Mouse (Mus musculus) ES-E14 (cell line): Measurements from ENCODE around the gene Mcam. TPM values are rescaled to one million over a fixed set of nuclear protein-coding genes. Genes with fewer than 3 reads are reported as not detected.

Experiments used
- DNase-seq: peaks from one replicate; pipeline ENCODE4 v3.0.0-alpha.2; 2013; ENCODE audit warnings: low read depth, low spot score
- H3K27ac ChIP-seq: 2 replicates; pipeline ENCODE4 v1.5.1; 2012; ENCODE audit warnings: low read depth, mild to moderate bottlenecking, low read length, moderate library complexity, mixed read lengths; ENCODE audit not compliant: poor library complexity, insufficient read depth, severe bottlenecking
- H3K36me3 ChIP-seq: 2 replicates; pipeline ENCODE4 v1.6.1; 2012; ENCODE audit warnings: mild to moderate bottlenecking, low read length, moderate library complexity, mixed read lengths; ENCODE audit not compliant: control insufficient read depth, poor library complexity, insufficient read depth, severe bottlenecking
- H3K4me1 ChIP-seq, 2 experiments: fragments of 150-350 bp in 1 of 2; sonication (generic) in 1 of 2; 2 replicates each; pipeline ENCODE4 v1.6.1; 2012; ENCODE audit warnings: low read length in 2 of 2, mild to moderate bottlenecking in 1 of 2, mixed read lengths in 1 of 2; ENCODE audit not compliant: control insufficient read depth in 2 of 2, insufficient read depth in 2 of 2, poor library complexity in 1 of 2
- H3K4me3 ChIP-seq, 2 experiments: fragments of 150-350 bp in 1 of 2; sonication (generic) in 1 of 2; 2 replicates each; pipeline ENCODE4 v1.5.1; 2012; ENCODE audit warnings: low read length in 2 of 2, low read depth in 1 of 2, mild to moderate bottlenecking in 1 of 2, mixed read lengths in 1 of 2; ENCODE audit not compliant: insufficient read depth in 1 of 2, poor library complexity in 1 of 2, severe bottlenecking in 1 of 2
- H3K9ac ChIP-seq: 2 replicates; pipeline ENCODE4 v1.6.1; 2012; ENCODE audit warnings: low read depth, mild to moderate bottlenecking, low read length, mixed read lengths; ENCODE audit not compliant: poor library complexity, insufficient read depth, severe bottlenecking
- H3K9me3 ChIP-seq: fragments of 150-350 bp; sonication (generic); 2 replicates; pipeline ENCODE4 v1.6.1; 2012; ENCODE audit warnings: low read depth, mild to moderate bottlenecking, low read length; ENCODE audit not compliant: control insufficient read depth, insufficient read depth
- CHD2 ChIP-seq: IDR thresholded peaks from 2 replicates; pipeline ENCODE4 v1.6.1; 2014; ENCODE audit warnings: mild to moderate bottlenecking, low read depth, low read length, inconsistent platforms
- HCFC1 ChIP-seq: IDR thresholded peaks from 2 replicates; pipeline ENCODE4 v1.6.1; 2012; ENCODE audit warnings: low read length, inconsistent platforms, borderline replicate concordance; ENCODE audit not compliant: insufficient read depth
- MAFK ChIP-seq: IDR thresholded peaks from 2 replicates; pipeline ENCODE4 v1.6.1; 2014; ENCODE audit warnings: mild to moderate bottlenecking, low read depth, low read length, inconsistent platforms; ENCODE audit not compliant: insufficient read depth
- ZC3H11A ChIP-seq: IDR thresholded peaks from 2 replicates; pipeline ENCODE4 v1.6.1; 2012; ENCODE audit warnings: low read depth, mild to moderate bottlenecking, inconsistent platforms, low read length, borderline replicate concordance
- ZNF384 ChIP-seq: IDR thresholded peaks from 2 replicates; pipeline ENCODE4 v1.6.1; 2012; ENCODE audit warnings: low read depth, low read length, inconsistent platforms
- in situ Hi-C, 2 experiments: fragments of 600-800 bp; cut with MboI; formaldehyde crosslinking; loops; one replicate each; pipeline ENCODE4 v1.15.1; 2025; ENCODE audit warnings: low sequenced_read_pairs in 2 of 2, inconsistent platforms in 1 of 2; ENCODE audit not compliant: unreplicated experiment in 2 of 2
- total RNA-seq: library from RNA; depleted of rRNA; stranded (reverse); fragments of 300-350 nt; gene quantifications from 2 replicates; pipeline ENCODE4 v1.2.3, GENCODE M21; 2012

Gene Mcam
- total RNA-seq, 1 experiment, result 53.1 TPM

DNA sequence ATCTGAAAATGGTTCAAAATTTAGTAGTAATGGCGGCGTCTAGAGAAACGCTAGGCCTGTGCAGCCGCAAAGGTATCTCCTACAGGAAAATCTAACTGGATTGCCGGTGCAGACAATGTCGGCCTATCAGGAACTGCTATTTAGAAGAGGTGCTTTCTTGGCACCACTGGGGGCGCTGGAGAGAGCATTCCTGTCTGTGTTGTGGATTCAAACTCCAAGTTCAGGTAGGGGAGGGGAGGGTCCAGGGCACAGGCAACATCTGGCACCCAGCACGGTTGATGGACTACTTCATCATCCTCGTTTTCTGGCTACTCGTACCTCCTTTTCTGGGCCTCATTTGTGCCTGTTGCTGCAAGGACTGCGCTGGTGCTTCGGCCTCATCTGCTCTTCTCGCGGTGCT, 44.1 kb downstream of the Mcam start:
- in situ Hi-C loops, result no loop called here
- Histone ChIP-seq H3K4me3 (peak overlapping the region in 1 of 2 experiments; percentile 7; a peak in 1 of 4 replicates), H3K36me3 (no peaks in the 10 kb centered on the region; the same call in 1 of the 2 replicates), H3K27ac (no peak overlapping the region), H3K9ac (no peak overlapping the region), H3K9me3 (no peaks in the 10 kb centered on the region), H3K4me1 (no peaks in the 10 kb centered on the region)
- TF ChIP-seq CHD2 (no peak), ZC3H11A (no peak), ZNF384 (no peak), HCFC1 (0 out of 2 replicates have a peak, but pooled peaks have one; percentile 28), MAFK (no peak)
- peak; percentile 90 for DNase-seq

GRCm38 (mm10) chr9:44178811-44179210, 44.5 kb downstream of the Mcam start:
- H3K27ac ChIP-seq, result peak overlapping the region; percentile 69; the same call in 1 of the 2 replicates
- TF ChIP-seq HCFC1 (no peak), MAFK (no peak), CHD2 (no peak), ZC3H11A (no peak), ZNF384 (no peak)

DNA sequence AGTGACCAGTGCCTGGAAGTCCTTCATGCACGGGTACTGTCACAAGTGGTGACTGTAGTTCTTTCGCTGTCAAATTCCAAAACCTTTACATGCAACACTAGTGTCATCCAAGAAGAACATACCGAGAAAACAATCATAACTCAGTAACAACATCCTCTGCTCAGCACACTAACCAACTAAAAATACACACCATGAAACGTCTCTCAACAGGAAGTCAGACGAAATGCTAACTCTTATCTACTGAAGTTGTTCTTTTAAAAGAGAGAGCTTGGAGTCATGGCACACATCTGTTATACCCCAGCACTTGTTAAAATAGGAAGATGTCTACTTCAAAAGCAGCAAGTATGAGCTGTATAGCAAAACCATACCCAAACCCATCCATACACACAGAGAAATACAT, 47.3 kb downstream of the Mcam start:
- H3K4me3 ChIP-seq, result no peak overlapping the region

More at GRCm38 (mm10) chr9:44178811-44179210, 44.5 kb downstream of the Mcam start:
- Histone ChIP-seq H3K9ac (0 out of 2 replicates have a peak overlapping the region, but pooled peaks have one; percentile 52), H3K9me3 (no peaks in the 10 kb centered on the region), H3K4me3 (peak overlapping the region; percentile 17 to 55), H3K4me1 (no peaks in the 10 kb centered on the region), H3K36me3 (no peaks in the 10 kb centered on the region; the same call in 1 of the 2 replicates)
- in situ Hi-C loops, result no loop called here
- no peak for DNase-seq

DNA sequence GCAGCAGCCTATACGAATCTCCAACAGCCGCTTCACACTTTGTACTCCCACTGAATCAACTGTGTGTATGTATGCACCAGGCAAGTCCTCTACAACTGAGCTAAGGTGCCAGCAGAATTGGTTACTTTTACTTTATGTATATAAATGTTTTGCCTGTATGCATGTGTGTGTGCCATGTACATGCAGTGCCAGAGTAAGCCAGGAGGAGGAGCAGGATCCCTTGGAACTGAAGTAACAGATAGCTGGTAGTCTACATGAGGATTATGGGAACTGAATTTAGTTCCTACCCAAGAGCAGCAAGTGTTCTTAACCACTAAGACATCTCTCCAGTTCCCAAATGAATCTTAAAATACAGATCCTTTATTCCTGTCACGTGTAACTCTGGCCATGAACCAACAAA, 48.0 kb downstream of the Mcam start:
- Histone ChIP-seq H3K4me1 (no peaks in the 10 kb centered on the region), H3K27ac (no peak overlapping the region), H3K9ac (no peak overlapping the region), H3K36me3 (no peaks in the 10 kb centered on the region; the same call in 1 of the 2 replicates), H3K9me3 (no peaks in the 10 kb centered on the region), H3K4me3 (no peak overlapping the region)
- TF ChIP-seq HCFC1 (no peak), ZC3H11A (no peak), MAFK (no peak), ZNF384 (no peak), CHD2 (no peak)
- in situ Hi-C loops, result no loop called here
- no peak for DNase-seq

More for the DNA sequence above, 47.3 kb downstream of the Mcam start:
- TF ChIP-seq ZNF384 (no peak), HCFC1 (no peak), MAFK (no peak), ZC3H11A (no peak), CHD2 (no peak)
- H3K9me3 ChIP-seq, result no peaks in the 10 kb centered on the region
- H3K4me1 ChIP-seq, result no peaks in the 10 kb centered on the region
- H3K9ac ChIP-seq, result no peak overlapping the region
- H3K27ac ChIP-seq, result no peak overlapping the region
- in situ Hi-C loops, result no loop called here
- DNase-seq, result no peak
- no peaks in the 10 kb centered on the region; the same call in 1 of the 2 replicates for H3K36me3 ChIP-seq

DNA sequence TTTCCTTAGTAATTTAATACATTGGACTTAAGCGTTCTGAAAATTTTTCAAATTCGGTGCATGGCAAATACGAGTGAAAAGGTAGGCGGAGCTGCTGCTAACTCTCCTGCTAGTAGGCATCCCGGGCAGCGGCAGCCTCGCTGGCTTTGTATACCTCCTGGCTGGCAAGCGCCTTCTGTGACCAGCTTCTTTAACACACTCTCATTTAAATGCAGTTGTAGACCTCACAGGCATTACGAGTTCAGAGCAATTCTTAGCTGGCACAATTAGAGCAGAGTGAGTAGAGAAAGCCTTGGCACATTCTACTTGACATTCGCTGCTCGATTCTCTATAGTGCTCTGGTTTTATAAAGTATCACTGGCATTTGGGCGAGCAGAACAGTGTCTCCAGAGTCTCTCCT, 54.0 kb downstream of the Mcam start:
- Histone ChIP-seq H3K4me1 (no peaks in the 10 kb centered on the region), H3K27ac (no peak overlapping the region), H3K9ac (no peak overlapping the region), H3K9me3 (no peaks in the 10 kb centered on the region), H3K36me3 (peaks cover 2% of the 10 kb centered on the region; the same call in 1 of the 2 replicates), H3K4me3 (no peak overlapping the region)
- TF ChIP-seq CHD2 (no peak), HCFC1 (no peak), ZC3H11A (no peak), MAFK (no peak), ZNF384 (no peak)
- DNase-seq, result no peak
- in situ Hi-C loops, result no loop called here
